Mouse (Mus musculus) forebrain, postnatal 0 days (tissue): ENCODE measurements around the gene Stk38l. TPM values are rescaled to one million over a fixed set of nuclear protein-coding genes. Genes with fewer than 3 reads are reported as not detected.

Experiments used
- ATAC-seq: fragments of 200-750 bp; cut with Nextera tagmentation; 2 replicates; pipeline ENCODE4 v1.8.0; 2017; ENCODE audit warnings: mild to moderate bottlenecking, moderate library complexity
- DNase-seq: peaks from one replicate; pipeline ENCODE4 v3.0.0-alpha.2; 2015
- H3K27ac ChIP-seq: fragments of 300-500 bp; sonication (generic); 2 replicates; pipeline ENCODE4 v1.5.1; 2014; ENCODE audit warnings: low read depth, mild to moderate bottlenecking, antibody characterized with exemption, low read length, moderate library complexity, mixed read lengths
- H3K27me3 ChIP-seq: fragments of 300-500 bp; sonication (generic); 2 replicates; pipeline ENCODE4 v1.6.1; 2014; ENCODE audit warnings: mild to moderate bottlenecking, low read length, mixed read lengths; ENCODE audit not compliant: insufficient read depth
- H3K36me3 ChIP-seq: fragments of 300-500 bp; sonication (generic); 2 replicates; pipeline ENCODE4 v1.6.1; 2014; ENCODE audit warnings: mild to moderate bottlenecking, moderate library complexity; ENCODE audit not compliant: insufficient read depth
- H3K4me1 ChIP-seq: fragments of 300-500 bp; sonication (generic); 2 replicates; pipeline ENCODE4 v1.6.1; 2014; ENCODE audit warnings: antibody characterized with exemption; ENCODE audit not compliant: insufficient read depth
- H3K4me2 ChIP-seq: fragments of 300-500 bp; sonication (generic); 2 replicates; pipeline ENCODE4 v1.6.1; 2014; ENCODE audit warnings: low read depth, mild to moderate bottlenecking, moderate library complexity
- H3K4me3 ChIP-seq: fragments of 300-500 bp; sonication (generic); 2 replicates; pipeline ENCODE4 v1.5.1; 2014; ENCODE audit warnings: low read depth, low read length, mixed read lengths
- H3K9ac ChIP-seq: fragments of 300-500 bp; sonication (generic); 2 replicates; pipeline ENCODE4 v1.6.1; 2014; ENCODE audit warnings: mild to moderate bottlenecking
- H3K9me3 ChIP-seq: fragments of 300-500 bp; sonication (generic); 2 replicates; pipeline ENCODE4 v1.6.1; 2016; ENCODE audit warnings: low read length
- CTCF ChIP-seq: sonication (generic); IDR thresholded peaks from 2 replicates; pipeline ENCODE4 v1.5.1; 2016; ENCODE audit warnings: antibody characterized with exemption, control low read depth, low read depth
- WGBS: fragments of 180-500 bp; shearing (Covaris S2); extraction: QIAGEN DNeasy Blood & Tissue Kit; methylation state at CpG from one replicate; pipeline ENCODE4 v1.1.7; 2014; 5-methylcytosine and 5-hydroxymethylcytosine counted together
- polyA plus RNA-seq: library from polyadenylated mRNA; unstranded; fragments of >200 nt; fragmentation: Nextera tagmentation; extraction: Ambion mirVana; gene quantifications from 2 replicates; pipeline ENCODE4 v1.2.1, GENCODE M21; 2015
- total RNA-seq: library from RNA; depleted of rRNA; stranded (reverse); fragments of >200 nt; gene quantifications from 2 replicates; pipeline ENCODE4 v1.2.3, GENCODE M21; 2014; rRNA removed

Stk38l gene
- total RNA-seq (7.1 and 7.6 TPM in 2 replicates), polyA plus RNA-seq (8.1 and 11.0 TPM in 2 replicates)

DNA sequence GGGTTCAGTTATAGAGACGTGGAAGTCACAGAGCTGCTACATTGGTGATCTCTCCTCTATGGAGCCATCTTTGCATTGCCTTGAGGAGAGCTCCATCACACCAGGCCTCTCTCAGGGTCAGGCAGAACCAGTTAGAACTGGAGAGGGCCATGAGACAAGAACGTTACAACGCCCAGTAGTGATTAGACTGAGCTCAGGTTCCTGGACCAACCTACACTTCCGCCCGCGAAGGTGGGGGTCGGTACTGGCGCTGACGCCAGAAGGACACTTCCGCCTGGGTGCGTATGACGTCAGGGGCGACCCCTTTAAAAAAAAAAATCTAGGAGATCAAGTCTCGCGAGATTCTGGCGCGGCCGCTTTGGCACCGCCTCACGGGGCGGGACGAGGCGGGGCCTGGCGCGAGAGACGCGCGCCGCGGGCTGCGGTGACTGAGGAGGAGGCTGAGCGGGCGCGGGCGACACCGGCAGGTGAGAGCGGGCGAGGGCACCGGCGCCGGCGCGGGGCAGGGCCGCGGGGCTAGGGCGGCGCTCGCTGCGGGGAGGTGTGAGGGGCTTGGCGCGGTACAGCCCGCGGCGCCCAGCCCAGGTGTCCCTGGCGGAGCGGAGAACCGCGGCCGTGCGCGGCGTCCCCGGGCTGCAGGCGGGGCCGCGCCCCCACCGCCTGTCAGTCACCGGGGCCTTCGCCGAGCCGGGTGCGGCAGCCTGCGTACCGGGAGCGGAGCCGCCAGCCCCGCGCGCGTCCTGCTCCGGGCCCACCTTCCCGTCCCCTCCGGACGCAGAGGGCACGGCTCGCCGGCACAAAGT lies at the start of gene Stk38l:
TSS of gene Stk38l (plus strand) at position 415 of the 803 bp plus-strand sequence.
- H3K9me3 ChIP-seq: no peaks in the 10 kb centered on the region
- DNase-seq (peak; percentile 99), ATAC-seq (peak; percentile 98)
- H3K27me3 ChIP-seq: no peaks in the 10 kb centered on the region
- TF ChIP-seq CTCF: peak; percentile 21; the same call in 1 of the 2 replicates
- peak within 1 kb of the TSS; percentile 81 for H3K4me3 ChIP-seq
- H3K36me3 ChIP-seq: no peaks in the 10 kb centered on the region
- peak within 1 kb of the TSS; percentile 82 for H3K27ac ChIP-seq
- H3K9ac ChIP-seq: peak within 1 kb of the TSS; percentile 67
- H3K4me2 ChIP-seq: peak within 1 kb of the TSS; percentile 87
- WGBS: 4% methylated on average over 73 of the region's 87 CpGs
- H3K4me1 ChIP-seq: 0 out of 2 replicates have a peak, but pooled peaks cover 5% of the 10 kb centered on the region

DNA sequence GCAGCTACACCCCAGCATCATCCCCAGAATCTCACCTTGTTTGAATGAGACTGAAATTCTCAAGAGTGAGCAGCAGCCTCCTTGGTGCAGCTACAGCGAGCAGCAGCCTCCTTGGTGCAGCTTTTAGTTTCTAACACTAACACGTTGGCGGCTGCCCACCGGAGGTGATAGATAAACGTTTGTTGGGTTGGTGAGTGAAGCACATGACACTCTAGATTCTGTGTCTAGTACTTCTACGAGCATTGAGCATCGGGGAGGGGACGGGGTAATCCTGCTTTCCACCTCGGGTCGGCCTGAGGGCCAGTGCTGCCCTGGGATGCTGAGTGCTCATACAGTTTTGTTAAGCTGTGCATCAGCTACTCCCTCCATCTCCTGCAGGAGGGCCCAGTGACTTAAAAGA lies 47.9 kb upstream of the Stk38l start:
- ATAC-seq: no peak
- no peaks in the 10 kb centered on the region for H3K36me3 ChIP-seq
- no peak overlapping the region for H3K4me3 ChIP-seq
- WGBS: 85% methylated on average over 10 of the region's 10 CpGs
- H3K9me3 ChIP-seq: no peaks in the 10 kb centered on the region
- H3K27ac ChIP-seq: no peak overlapping the region
- no peaks in the 10 kb centered on the region for H3K27me3 ChIP-seq
- H3K9ac ChIP-seq: no peak overlapping the region
- no peak overlapping the region for H3K4me2 ChIP-seq
- no peaks in the 10 kb centered on the region for H3K4me1 ChIP-seq
- no peak for TF ChIP-seq CTCF
- no peak for DNase-seq

DNA sequence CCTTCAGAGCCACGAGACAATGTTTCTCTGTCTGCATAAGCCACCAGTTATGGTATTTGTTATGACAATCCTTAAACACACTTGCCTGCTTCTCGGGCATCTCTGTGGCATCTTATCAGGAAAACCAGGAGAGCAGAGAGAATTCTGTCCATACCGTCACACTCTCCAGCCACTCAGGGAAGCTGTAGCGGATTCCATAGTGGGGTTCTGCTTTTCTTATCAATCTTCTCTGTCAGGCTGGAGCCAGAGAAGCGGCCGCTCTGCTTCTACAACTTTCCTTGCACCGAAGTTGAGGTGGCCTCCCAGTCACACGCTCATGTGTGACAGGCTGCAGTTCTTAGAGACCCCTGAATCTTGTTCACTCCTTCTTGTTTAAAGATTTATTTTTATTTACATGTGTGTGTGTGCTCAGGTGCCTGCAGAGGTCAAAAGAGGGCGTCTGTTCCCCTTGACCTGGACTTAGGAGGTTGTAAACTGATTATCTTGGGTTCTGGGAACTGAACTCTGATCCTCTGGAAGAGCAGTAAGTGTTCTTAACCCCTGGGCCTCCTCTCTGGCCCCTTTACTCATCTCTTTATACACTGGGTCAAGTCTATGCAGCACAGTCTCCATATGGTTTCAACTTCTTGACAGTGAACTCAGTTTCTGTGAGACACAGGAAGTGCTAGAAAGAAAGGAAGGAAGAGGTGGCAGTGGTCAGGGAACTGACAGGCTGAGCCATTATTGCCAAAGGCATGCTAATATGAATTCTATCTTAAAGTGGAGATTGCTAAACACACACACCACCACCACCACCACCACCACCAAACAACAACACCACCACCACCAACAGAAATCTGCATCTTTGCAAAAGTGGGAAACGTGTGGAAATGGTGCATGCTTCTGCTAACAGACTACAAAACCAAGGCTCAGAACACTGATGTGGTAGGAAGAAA lies 46.4 kb upstream of the Stk38l start:
- Histone ChIP-seq H3K27ac (no peak overlapping the region), H3K36me3 (no peaks in the 10 kb centered on the region), H3K9ac (no peak overlapping the region), H3K4me2 (no peak overlapping the region), H3K4me3 (no peak overlapping the region), H3K9me3 (no peaks in the 10 kb centered on the region), H3K4me1 (no peaks in the 10 kb centered on the region), H3K27me3 (no peaks in the 10 kb centered on the region)
- no peak for TF ChIP-seq CTCF
- ATAC-seq: no peak
- no peak for DNase-seq
- 82% methylated on average over 10 of the region's 10 CpGs for WGBS

DNA sequence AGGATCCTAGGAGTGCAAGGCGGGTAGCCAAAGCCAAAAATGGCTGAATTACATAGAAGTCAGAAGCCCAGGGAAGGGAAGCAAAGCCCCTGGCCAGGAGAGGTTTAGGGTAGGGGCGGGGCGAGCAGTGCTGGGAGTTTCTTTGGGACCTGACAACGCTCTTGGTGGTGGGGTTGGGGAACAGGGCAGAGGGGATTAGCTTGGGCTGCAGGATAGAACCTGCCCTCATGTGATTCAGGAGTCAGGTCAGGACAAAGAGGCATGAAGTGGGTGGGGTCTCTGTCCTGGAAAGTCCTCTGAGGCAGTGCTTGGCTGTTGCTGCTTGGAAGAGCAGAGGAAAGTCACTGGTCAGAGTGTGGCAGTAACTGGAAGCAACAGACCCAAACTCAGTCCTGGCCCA lies 40.9 kb upstream of the Stk38l start:
- ATAC-seq (no peak), DNase-seq (no peak)
- H3K27ac ChIP-seq: no peak overlapping the region
- H3K4me2 ChIP-seq: no peak overlapping the region
- H3K36me3 ChIP-seq: no peaks in the 10 kb centered on the region
- no peaks in the 10 kb centered on the region for H3K4me1 ChIP-seq
- WGBS: 84% methylated on average over 4 of the region's 4 CpGs
- no peak overlapping the region for H3K4me3 ChIP-seq
- TF ChIP-seq CTCF: no peak
- H3K9me3 ChIP-seq: no peaks in the 10 kb centered on the region
- no peak overlapping the region for H3K9ac ChIP-seq
- no peaks in the 10 kb centered on the region for H3K27me3 ChIP-seq

DNA sequence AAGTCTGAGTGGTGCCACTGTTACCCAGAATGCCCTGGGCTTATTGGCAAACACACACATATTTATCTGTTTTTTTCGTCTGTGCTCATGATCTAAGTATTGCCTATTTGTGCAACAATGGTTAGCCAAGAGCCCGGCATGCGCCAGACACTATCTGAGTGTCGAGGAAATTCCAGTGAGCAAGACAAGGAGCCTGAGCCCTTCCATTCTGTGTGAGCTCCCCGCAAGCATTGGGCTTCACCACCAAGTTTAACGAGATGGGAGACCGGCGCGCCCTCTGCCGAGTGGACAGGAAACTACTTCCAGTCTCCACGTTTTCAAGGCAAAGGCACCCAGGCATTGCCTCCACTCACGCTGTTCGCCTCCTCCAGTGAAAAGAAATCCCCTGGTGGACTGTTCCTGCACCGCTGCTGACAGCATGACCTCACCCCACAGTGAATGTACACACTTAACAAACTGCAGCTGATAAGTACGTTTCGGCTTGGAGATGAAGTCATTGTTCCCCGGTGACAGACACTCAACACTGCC lies 39.0 kb upstream of the Stk38l start:
- Histone ChIP-seq H3K4me2 (no peak overlapping the region), H3K36me3 (no peaks in the 10 kb centered on the region), H3K9me3 (no peaks in the 10 kb centered on the region), H3K27me3 (no peaks in the 10 kb centered on the region), H3K4me1 (no peaks in the 10 kb centered on the region), H3K4me3 (no peak overlapping the region), H3K9ac (no peak overlapping the region), H3K27ac (no peak overlapping the region)
- 67% methylated on average over 17 of the region's 17 CpGs for WGBS
- no peak for DNase-seq
- peak; percentile 42; the same call in 1 of the 2 replicates for ATAC-seq
- peak; percentile 20; the same call in 1 of the 2 replicates for TF ChIP-seq CTCF

DNA sequence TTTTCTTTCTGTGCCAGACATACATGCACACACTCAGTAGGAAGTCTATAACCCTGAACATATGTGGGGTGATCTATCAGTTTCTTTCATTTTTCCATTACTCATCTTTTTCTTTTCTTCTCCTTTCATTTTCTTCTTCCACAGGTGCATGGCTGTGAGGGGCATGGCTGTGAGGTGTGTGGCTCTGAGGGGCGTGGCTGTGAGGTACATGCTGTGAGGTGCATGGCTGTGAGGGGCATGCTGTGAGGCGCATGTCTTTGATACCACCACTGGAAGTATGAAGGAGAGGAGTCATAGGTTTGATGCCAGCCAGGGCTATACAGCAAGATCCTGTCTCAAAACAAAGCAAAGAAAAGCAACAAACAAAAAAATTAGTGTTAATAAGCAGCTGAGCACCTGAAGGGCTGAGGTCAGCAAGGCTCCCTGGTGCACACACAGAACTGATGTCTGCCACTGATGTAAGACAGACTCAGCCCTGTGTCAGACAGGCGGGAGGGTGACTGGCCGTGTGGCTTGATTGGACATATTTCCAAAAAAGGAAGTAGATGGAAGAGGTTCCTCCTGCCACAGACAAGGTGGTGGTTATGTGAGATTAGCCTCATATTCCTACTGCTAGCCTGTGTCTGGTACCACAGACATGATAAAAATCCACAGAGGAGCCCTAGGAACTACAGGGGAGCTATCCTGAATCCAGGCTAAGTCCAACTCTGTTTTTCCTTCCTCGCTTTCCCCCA lies 38.2 kb upstream of the Stk38l start:
- ATAC-seq: no peak

More for the DNA sequence above, 38.2 kb upstream of the Stk38l start:
- Histone ChIP-seq H3K4me3 (no peak overlapping the region), H3K9ac (no peak overlapping the region), H3K36me3 (no peaks in the 10 kb centered on the region), H3K4me1 (no peaks in the 10 kb centered on the region), H3K27ac (no peak overlapping the region), H3K27me3 (no peaks in the 10 kb centered on the region), H3K9me3 (no peaks in the 10 kb centered on the region), H3K4me2 (no peak overlapping the region)
- WGBS: 85% methylated on average over 5 of the region's 5 CpGs
- no peak for DNase-seq
- no peak for TF ChIP-seq CTCF
